Mouse (Mus musculus): Measurements from ENCODE around the gene Vps33b. TPM values are rescaled to one million over a fixed set of nuclear protein-coding genes. Genes with fewer than 3 reads are reported as not detected.
A peak's percentile ranks its signal among the peaks of the same experiment; 100 is the strongest.

The Vps33b gene
- polyA plus RNA-seq, 1 experiment from 2014 or later, result 27.3 TPM

- Histone ChIP-seq H3K9ac (ENCODE audit: low read depth, low read length) (no peak overlapping the region), H3K9me3 (replicated peaks; ENCODE audit: control insufficient read depth, low read length, poor library complexity, severe bottlenecking) (no peaks in the 10 kb centered on the region), H3K4me2 (ENCODE audit: low read length) (no peak overlapping the region), H3K4me3 (ENCODE audit: low read depth, low read length) (no peak overlapping the region), H3K27ac (ENCODE audit: low read length) (no peak overlapping the region), H3K36me3 (ENCODE audit: control insufficient read depth, insufficient read depth, low read length) (peaks cover 13% of the 10 kb centered on the region), H3K4me1 (ENCODE audit: control insufficient read depth, insufficient read depth, low read length) (peaks cover 11% of the 10 kb centered on the region), H3K27me3 (ENCODE audit: control insufficient read depth, insufficient read depth, low read depth, low read length) (no peaks in the 10 kb centered on the region)
- no peak for ATAC-seq
- WGBS, result 91% methylated on average over 10 of the region's 10 CpGs
These were observed 30.9 kb upstream of the Vps33b start for GRCm38 (mm10) chr7:80238542-80238941.

GRCm38 (mm10) chr7:80241661-80242060, 27.8 kb upstream of the Vps33b start:
- Histone ChIP-seq H3K4me1 (ENCODE audit: control insufficient read depth, insufficient read depth, low read length) (no peaks in the 10 kb centered on the region), H3K27me3 (ENCODE audit: control insufficient read depth, insufficient read depth, low read depth, low read length) (no peaks in the 10 kb centered on the region), H3K9me3 (replicated peaks; ENCODE audit: control insufficient read depth, low read length, poor library complexity, severe bottlenecking) (no peaks in the 10 kb centered on the region), H3K4me3 (ENCODE audit: low read depth, low read length) (no peak overlapping the region), H3K9ac (ENCODE audit: low read depth, low read length) (no peak overlapping the region), H3K36me3 (ENCODE audit: control insufficient read depth, insufficient read depth, low read length) (peaks cover 13% of the 10 kb centered on the region), H3K4me2 (ENCODE audit: low read length) (no peak overlapping the region), H3K27ac (ENCODE audit: low read length) (no peak overlapping the region)
- 91% methylated on average over 4 of the region's 4 CpGs for WGBS
- ATAC-seq, result no peak

GRCm38 (mm10) chr7:80244851-80245250, 24.6 kb upstream of the Vps33b start:
- WGBS, result 93% methylated on average over 4 of the region's 4 CpGs
- no peaks in the 10 kb centered on the region for H3K4me1 ChIP-seq (ENCODE audit: control insufficient read depth, insufficient read depth, low read length)
- no peaks in the 10 kb centered on the region for H3K9me3 ChIP-seq (replicated peaks; ENCODE audit: control insufficient read depth, low read length, poor library complexity, severe bottlenecking)
- H3K27me3 ChIP-seq (ENCODE audit: control insufficient read depth, insufficient read depth, low read depth, low read length), result no peaks in the 10 kb centered on the region
- H3K27ac ChIP-seq (ENCODE audit: low read length), result no peak overlapping the region
- peaks cover 6% of the 10 kb centered on the region; the same call in 1 of the 2 replicates for H3K36me3 ChIP-seq (ENCODE audit: control insufficient read depth, insufficient read depth, low read length)
- H3K9ac ChIP-seq (ENCODE audit: low read depth, low read length), result no peak overlapping the region
- H3K4me2 ChIP-seq (ENCODE audit: low read length), result no peak overlapping the region
- H3K4me3 ChIP-seq (ENCODE audit: low read depth, low read length), result no peak overlapping the region
- no peak for ATAC-seq

- H3K4me1 ChIP-seq (ENCODE audit: control insufficient read depth, insufficient read depth, low read length), result no peaks in the 10 kb centered on the region
- peak within 1 kb of the TSS; percentile 87 for H3K27ac ChIP-seq (ENCODE audit: low read length)
- H3K27me3 ChIP-seq (ENCODE audit: control insufficient read depth, insufficient read depth, low read depth, low read length), result no peaks in the 10 kb centered on the region
- peak within 1 kb of the TSS; percentile 72 for H3K9ac ChIP-seq (ENCODE audit: low read depth, low read length)
- WGBS, result under 1% methylated on average over 48 of the region's 48 CpGs
- H3K9me3 ChIP-seq (replicated peaks; ENCODE audit: control insufficient read depth, low read length, poor library complexity, severe bottlenecking), result no peaks in the 10 kb centered on the region
- H3K4me3 ChIP-seq (ENCODE audit: low read depth, low read length), result peak within 1 kb of the TSS; percentile 54
- H3K36me3 ChIP-seq (ENCODE audit: control insufficient read depth, insufficient read depth, low read length), result no peaks in the 10 kb centered on the region
- peak within 1 kb of the TSS; percentile 63 for H3K4me2 ChIP-seq (ENCODE audit: low read length)
- peak; percentile 98 for ATAC-seq
These were observed 23.2 kb upstream of the Vps33b start, which contains the start of gene Ttll13 for GRCm38 (mm10) chr7:80246148-80246721. Gene Ttll13, plus strand, starts transcription at chr7:80246376.

- WGBS, result 67% methylated on average over 7 of the region's 7 CpGs
- Histone ChIP-seq H3K9me3 (replicated peaks; ENCODE audit: control insufficient read depth, low read length, poor library complexity, severe bottlenecking) (no peaks in the 10 kb centered on the region), H3K4me3 (ENCODE audit: low read depth, low read length) (peak overlapping the region; percentile 54), H3K36me3 (ENCODE audit: control insufficient read depth, insufficient read depth, low read length) (no peaks in the 10 kb centered on the region), H3K27me3 (ENCODE audit: control insufficient read depth, insufficient read depth, low read depth, low read length) (no peaks in the 10 kb centered on the region), H3K27ac (ENCODE audit: low read length) (no peak overlapping the region), H3K4me2 (ENCODE audit: low read length) (peak overlapping the region; percentile 63), H3K9ac (ENCODE audit: low read depth, low read length) (no peak overlapping the region), H3K4me1 (ENCODE audit: control insufficient read depth, insufficient read depth, low read length) (no peaks in the 10 kb centered on the region)
- ATAC-seq, result no peak
These were observed 22.6 kb upstream of the Vps33b start for GRCm38 (mm10) chr7:80246859-80247258.

- Histone ChIP-seq H3K27me3 (ENCODE audit: control insufficient read depth, insufficient read depth, low read depth, low read length) (peaks cover 11% of the 10 kb centered on the region), H3K4me1 (ENCODE audit: control insufficient read depth, insufficient read depth, low read length) (no peaks in the 10 kb centered on the region), H3K4me2 (ENCODE audit: low read length) (no peak overlapping the region), H3K9ac (ENCODE audit: low read depth, low read length) (no peak overlapping the region), H3K36me3 (ENCODE audit: control insufficient read depth, insufficient read depth, low read length) (no peaks in the 10 kb centered on the region), H3K9me3 (replicated peaks; ENCODE audit: control insufficient read depth, low read length, poor library complexity, severe bottlenecking) (no peaks in the 10 kb centered on the region), H3K4me3 (ENCODE audit: low read depth, low read length) (no peak overlapping the region), H3K27ac (ENCODE audit: low read length) (no peak overlapping the region)
- ATAC-seq, result no peak
- 82% methylated on average over 7 of the region's 7 CpGs for WGBS
These were observed 17.0 kb upstream of the Vps33b start for GRCm38 (mm10) chr7:80252437-80252836.

- Histone ChIP-seq H3K9ac (ENCODE audit: low read depth, low read length) (no peak overlapping the region), H3K4me2 (ENCODE audit: low read length) (no peak overlapping the region), H3K36me3 (ENCODE audit: control insufficient read depth, insufficient read depth, low read length) (no peaks in the 10 kb centered on the region), H3K27ac (ENCODE audit: low read length) (no peak overlapping the region), H3K27me3 (ENCODE audit: control insufficient read depth, insufficient read depth, low read depth, low read length) (peaks cover 11% of the 10 kb centered on the region), H3K9me3 (replicated peaks; ENCODE audit: control insufficient read depth, low read length, poor library complexity, severe bottlenecking) (no peaks in the 10 kb centered on the region), H3K4me3 (ENCODE audit: low read depth, low read length) (no peak overlapping the region), H3K4me1 (ENCODE audit: control insufficient read depth, insufficient read depth, low read length) (no peaks in the 10 kb centered on the region)
- WGBS, result 88% methylated on average over 11 of the region's 11 CpGs
- no peak for ATAC-seq
These were observed 16.6 kb upstream of the Vps33b start for GRCm38 (mm10) chr7:80252886-80253285.

GRCm38 (mm10) chr7:80255981-80256380, 13.5 kb upstream of the Vps33b start:
- H3K27me3 ChIP-seq (ENCODE audit: control insufficient read depth, insufficient read depth, low read depth, low read length), result peaks cover 32% of the 10 kb centered on the region
- no peaks in the 10 kb centered on the region for H3K9me3 ChIP-seq (replicated peaks; ENCODE audit: control insufficient read depth, low read length, poor library complexity, severe bottlenecking)
- H3K4me1 ChIP-seq (ENCODE audit: control insufficient read depth, insufficient read depth, low read length), result peaks cover 2% of the 10 kb centered on the region; the same call in 1 of the 2 replicates
- H3K9ac ChIP-seq (ENCODE audit: low read depth, low read length), result no peak overlapping the region
- no peak overlapping the region for H3K27ac ChIP-seq (ENCODE audit: low read length)
- WGBS, result 70% methylated on average over 2 of the region's 2 CpGs
- no peaks in the 10 kb centered on the region for H3K36me3 ChIP-seq (ENCODE audit: control insufficient read depth, insufficient read depth, low read length)
- no peak overlapping the region for H3K4me3 ChIP-seq (ENCODE audit: low read depth, low read length)
- ATAC-seq, result no peak
- no peak overlapping the region for H3K4me2 ChIP-seq (ENCODE audit: low read length)

- 66% methylated on average over 2 of the region's 2 CpGs for WGBS
- H3K4me1 ChIP-seq (ENCODE audit: control insufficient read depth, insufficient read depth, low read length), result peaks cover 9% of the 10 kb centered on the region
- no peak overlapping the region for H3K27ac ChIP-seq (ENCODE audit: low read length)
- no peaks in the 10 kb centered on the region for H3K9me3 ChIP-seq (replicated peaks; ENCODE audit: control insufficient read depth, low read length, poor library complexity, severe bottlenecking)
- H3K27me3 ChIP-seq (ENCODE audit: control insufficient read depth, insufficient read depth, low read depth, low read length), result peaks cover 32% of the 10 kb centered on the region
- H3K9ac ChIP-seq (ENCODE audit: low read depth, low read length), result no peak overlapping the region
- no peak for ATAC-seq
- H3K36me3 ChIP-seq (ENCODE audit: control insufficient read depth, insufficient read depth, low read length), result no peaks in the 10 kb centered on the region
- H3K4me3 ChIP-seq (ENCODE audit: low read depth, low read length), result no peak overlapping the region
- no peak overlapping the region for H3K4me2 ChIP-seq (ENCODE audit: low read length)
These were observed 11.7 kb upstream of the Vps33b start for GRCm38 (mm10) chr7:80257706-80258105.
